Mouse (Mus musculus) layer of hippocampus, adult 9-10 months (tissue): ENCODE measurements around the gene Dnajc13.
A peak's percentile ranks its signal among the peaks of the same experiment; 100 is the strongest.

Experiments used
- DNase-seq: peaks from one replicate; pipeline ENCODE4 v3.0.0; 2022; ENCODE audit warnings: low spot score

Dnajc13 gene

GRCm38 (mm10) chr9:104182328-104182727 is 80.4 kb downstream of the Dnajc13 start:
- DNase-seq: no peak

DNA sequence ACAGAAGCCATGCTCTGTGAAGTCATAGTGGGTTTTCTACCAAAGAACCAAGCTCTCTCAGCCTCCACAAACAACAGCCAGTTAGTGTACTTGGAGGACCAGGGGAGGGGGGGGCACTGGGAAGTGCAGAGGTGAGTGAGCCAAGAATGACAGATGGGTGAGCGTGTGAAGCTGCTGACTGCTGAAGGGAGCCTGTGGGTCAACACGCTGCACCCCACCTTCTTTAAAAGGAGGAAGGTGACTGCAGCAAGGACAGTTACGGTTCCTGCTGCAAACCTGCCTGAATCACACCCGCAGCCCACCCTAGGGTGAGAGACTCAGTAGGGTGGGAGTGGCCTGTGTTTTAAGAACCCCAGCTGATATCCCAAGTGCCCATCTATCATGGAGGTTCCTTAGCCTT is 81.1 kb downstream of the Dnajc13 start:
- no peak for DNase-seq

GRCm38 (mm10) chr9:104180046-104180445 is 82.7 kb downstream of the Dnajc13 start:
- no peak for DNase-seq

DNA sequence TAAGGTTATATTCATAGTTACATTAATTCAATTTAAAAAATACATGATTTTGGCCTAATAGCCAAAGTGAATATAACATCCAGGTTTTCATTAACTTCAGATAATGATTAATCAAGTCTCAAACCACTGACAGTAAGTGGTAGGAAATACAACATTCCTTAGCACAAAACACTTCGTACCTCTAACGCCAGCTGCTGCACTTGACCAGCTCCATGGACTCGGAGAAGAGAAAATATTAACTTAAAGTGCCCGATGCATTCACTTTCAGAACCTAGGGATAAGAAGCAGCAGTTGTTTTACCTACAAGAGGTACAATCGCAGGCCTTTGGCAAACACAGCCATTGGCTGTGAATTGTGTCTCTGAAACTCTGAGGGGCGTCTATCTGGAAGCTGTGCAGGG is 90.4 kb downstream of the Dnajc13 start:
- DNase-seq: no peak

GRCm38 (mm10) chr9:104171651-104172050 is 91.1 kb downstream of the Dnajc13 start:
- DNase-seq: no peak

- no peak for DNase-seq
Measured at GRCm38 (mm10) chr9:104169986-104170385, 92.7 kb downstream of the Dnajc13 start.

DNA sequence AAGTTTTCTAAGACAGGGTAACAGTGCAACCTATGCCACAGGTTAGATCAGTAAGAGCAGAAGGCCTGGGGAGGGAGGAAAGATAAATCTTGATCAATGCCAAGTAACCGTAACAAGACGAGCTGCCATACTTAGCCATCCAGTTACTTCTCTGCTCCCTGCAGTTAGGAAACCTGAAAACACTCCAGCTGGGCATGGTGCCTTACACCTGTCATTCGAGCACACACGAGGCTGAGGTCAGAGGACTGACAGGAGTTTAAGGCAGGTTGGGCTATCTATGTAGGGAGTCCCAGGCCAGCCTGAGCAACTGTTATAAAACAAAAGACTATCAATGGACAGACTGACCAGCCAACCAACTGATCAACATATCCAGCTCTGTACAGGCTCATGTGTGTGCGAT is 96.8 kb downstream of the Dnajc13 start:
- no peak for DNase-seq

GRCm38 (mm10) chr9:104164194-104164593 is 98.5 kb downstream of the Dnajc13 start:
- DNase-seq: no peak

DNA sequence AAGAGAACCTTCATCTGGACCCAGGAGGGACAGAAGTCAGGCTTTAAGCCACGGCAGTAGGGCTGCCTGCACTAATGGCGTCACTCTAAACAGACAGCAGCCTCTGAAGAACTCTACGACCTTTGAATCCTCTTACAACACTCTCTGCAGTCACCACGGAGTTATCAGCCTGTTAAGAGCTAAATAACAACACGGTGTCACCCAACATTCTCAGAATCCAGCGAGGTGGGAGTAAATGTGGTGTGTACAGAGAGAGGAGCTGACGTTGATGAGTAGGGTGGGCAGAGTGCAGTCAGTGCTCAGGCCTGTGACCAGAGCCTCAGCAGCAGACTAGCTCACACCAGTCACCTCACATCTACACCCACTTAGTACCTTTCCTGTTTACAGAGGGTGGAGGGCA is 101.6 kb downstream of the Dnajc13 start:
- DNase-seq: no peak

DNA sequence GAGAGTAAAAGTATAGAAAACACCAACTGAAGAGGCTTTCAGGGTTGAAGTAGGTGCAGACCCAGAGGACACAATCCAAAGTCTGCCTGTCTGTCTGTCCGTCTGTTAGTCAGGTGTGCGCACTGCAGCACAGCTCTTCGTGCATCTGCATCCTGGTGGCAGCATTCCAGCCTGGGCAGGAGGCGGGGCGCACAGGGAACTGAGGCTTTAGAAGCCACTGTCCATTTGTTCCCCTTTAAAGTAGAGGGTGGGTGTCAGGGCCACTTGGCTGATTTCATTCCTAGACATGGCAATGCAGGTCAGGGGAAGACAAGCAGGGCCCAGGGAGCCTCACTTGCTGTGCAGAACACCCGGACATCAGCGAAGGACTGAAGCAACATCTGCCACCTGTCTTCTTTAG is 105.4 kb downstream of the Dnajc13 start:
- DNase-seq: no peak

DNA sequence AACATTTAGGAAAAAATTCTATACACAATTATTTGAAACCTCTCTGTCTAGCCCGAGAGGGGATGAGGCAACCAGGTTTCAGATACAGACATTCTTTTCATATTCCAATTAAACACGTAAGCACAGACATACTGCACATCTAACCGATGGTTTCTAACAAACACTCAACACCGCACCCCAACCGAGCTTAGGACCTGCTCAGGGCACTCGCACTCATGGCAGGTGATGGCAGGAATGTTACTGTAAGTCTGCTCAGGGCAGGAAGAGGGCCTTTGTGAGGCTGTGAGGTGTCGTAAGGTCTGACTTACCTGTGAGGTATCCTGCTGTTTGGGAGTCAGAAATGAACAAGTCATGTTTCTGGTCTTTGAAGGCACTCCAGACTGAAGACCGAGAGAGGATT is 106.2 kb downstream of the Dnajc13 start:
- DNase-seq: no peak

- DNase-seq: no peak
Measured at GRCm38 (mm10) chr9:104155100-104155715, 107.5 kb downstream of the Dnajc13 start.

DNA sequence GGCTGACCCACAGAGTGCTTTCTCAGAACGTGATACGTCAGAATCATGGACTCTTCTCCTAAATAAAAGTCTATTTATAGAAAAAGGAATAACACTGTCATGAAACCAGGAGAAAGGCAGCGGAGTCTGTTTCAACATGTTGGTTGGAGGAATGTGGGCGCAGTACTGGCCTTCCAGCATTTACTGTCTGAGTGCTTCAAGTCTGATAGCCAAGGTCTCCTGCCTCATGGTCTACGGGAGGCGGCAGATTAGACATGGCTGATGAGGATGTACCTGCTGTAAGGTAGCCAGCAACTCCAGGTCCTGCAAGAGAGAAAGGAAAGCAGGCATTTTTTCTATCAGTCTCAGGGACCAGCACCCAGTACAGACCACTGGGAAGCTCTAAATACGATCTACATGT is 110.6 kb downstream of the Dnajc13 start:
- DNase-seq: no peak

DNA sequence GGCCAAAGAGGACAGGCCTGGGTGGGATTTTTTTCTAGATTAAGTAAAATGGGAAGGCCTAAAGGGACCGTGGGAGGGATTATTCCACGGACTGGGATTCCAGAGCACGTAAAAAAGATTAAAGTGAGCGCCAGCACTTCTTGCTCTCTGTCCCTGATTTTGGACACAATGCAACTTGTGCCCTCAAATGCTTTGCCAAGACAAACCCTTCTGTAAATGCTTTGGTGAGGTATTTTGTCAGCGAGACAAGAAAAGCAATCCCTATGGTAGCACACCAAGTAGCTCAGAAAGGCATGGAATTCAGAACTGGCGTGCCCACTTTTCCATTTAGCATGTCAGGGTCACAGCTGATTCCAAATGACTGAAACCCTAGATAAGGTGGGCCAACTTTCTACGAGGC is 113.8 kb downstream of the Dnajc13 start:
- DNase-seq: no peak

DNA sequence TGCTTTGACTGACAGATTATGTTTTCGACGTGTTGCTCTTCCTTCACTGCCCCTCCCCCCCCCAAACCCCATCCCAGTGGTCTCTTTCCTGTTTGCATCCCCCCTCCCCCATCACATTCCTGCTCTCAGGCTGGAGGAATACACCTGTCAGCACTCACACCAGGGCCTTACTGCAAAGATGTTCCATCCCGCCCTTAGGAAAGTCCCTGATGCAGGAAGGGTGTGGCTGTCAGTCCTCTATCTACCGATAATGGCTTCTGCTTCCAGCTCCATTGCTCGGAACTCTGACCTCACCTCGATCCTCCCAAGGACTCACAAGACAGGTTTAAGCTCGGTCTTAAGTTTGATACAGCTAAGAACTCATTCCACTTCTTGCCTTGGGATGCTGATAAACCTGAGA is 116.0 kb downstream of the Dnajc13 start:
- DNase-seq: no peak

DNA sequence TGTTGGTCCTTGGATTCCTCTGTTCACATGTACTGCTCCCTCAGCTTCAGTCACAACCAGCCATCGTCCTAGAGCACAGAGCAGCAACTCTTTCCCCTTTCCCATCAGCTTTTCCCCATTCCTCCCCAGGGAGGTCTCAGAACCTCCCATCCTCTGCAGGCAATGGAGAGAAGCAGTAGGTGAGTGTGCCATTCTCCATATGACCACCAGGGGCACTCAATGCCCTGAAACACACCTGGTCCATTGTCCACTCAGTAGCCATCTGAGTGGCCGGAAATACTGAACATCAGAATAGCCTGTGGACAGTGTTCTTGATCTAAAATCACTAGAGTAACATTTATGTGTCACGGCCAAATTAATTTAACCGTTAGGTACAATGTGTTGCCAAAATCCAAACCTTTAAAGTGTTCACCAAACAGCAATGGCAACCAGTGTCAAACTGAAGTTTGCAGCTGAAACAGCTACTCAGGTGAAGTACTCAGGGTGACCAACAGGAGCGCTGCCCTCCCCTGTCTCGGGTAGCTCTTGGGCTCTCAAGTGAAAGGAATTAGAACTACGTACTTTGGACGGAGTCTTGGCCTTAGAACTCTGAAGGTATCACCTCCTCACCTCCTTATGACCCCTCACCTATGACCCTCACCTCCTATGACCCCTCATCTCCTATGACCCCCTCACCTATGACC is 118.3 kb downstream of the Dnajc13 start:
- no peak for DNase-seq

GRCm38 (mm10) chr9:104142805-104143204 is 119.9 kb downstream of the Dnajc13 start:
- no peak for DNase-seq

- no peak for DNase-seq
Measured at GRCm38 (mm10) chr9:104140351-104140750, 122.4 kb downstream of the Dnajc13 start.

- DNase-seq: no peak
Measured at GRCm38 (mm10) chr9:104130141-104130755, 132.5 kb downstream of the Dnajc13 start.

DNA sequence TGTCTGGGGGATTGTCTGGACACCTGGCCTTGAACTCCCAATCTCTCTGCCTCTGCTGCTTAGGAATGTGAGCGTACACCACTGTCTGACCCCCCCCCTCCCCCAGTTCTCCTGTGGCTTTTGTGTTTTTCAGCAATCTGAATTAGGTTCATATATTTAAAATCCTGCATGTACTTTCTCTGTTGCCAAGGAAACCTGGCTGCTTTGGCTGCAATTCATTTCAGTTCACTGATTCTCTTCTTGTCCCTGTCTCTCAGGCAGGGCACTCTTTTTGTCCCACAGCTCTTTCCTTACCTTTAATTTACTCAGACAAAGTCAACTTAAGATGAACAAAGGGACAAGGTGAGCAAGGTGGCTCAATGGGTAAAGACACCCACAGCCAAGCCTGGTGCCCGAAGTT is 134.6 kb downstream of the Dnajc13 start:
- peak; percentile 27 for DNase-seq

- DNase-seq: no peak
Measured at GRCm38 (mm10) chr9:104126833-104127232, 135.9 kb downstream of the Dnajc13 start, which contains the start of gene Ackr4. Ackr4 (minus strand) TSS chr9:104126933.

GRCm38 (mm10) chr9:104123622-104124021 is 139.1 kb downstream of the Dnajc13 start:
- no peak for DNase-seq

GRCm38 (mm10) chr9:104123101-104123500 is 139.6 kb downstream of the Dnajc13 start:
- DNase-seq: no peak

DNA sequence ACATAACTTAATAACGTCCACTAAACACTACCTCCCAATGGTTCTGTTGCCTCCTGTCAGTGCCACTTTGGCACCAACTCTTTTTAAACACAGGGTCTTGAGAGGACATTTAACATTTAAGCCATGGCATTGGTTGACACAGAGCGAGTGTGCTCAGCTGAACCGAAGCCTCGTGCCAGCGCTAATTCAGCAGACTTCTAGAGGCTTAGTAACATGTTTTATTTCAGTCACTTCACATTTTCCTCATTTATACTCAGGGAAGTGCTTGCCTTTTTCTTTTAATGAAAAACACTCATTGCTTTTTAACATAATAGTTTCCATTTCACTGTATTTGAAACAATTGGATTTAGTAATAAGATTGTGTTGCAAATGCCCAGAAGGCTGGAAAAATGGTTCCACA is 153.6 kb downstream of the Dnajc13 start:
- no peak for DNase-seq
